Mouse (Mus musculus) myocyte (in vitro differentiated cells): Measurements from ENCODE around the gene Tspyl3.

Experiments used
- MYOG ChIP-seq, 3 experiments: IDR thresholded peaks; one replicate each; pipeline ENCODE4 v1.6.1; 2011; ENCODE audit warnings: control low read depth in 2 of 3, low read depth in 2 of 3, mild to moderate bottlenecking in 2 of 3; ENCODE audit not compliant: insufficient read length in 2 of 3, control insufficient read depth in 1 of 3, insufficient read depth in 1 of 3
- POLR2A ChIP-seq: IDR thresholded peaks from one replicate; pipeline ENCODE4 v1.6.1; 2011; ENCODE audit warnings: low read depth, mild to moderate bottlenecking, control low read depth, moderate library complexity; ENCODE audit not compliant: insufficient read length
- TCF12 ChIP-seq: IDR thresholded peaks from one replicate; pipeline ENCODE4 v1.6.1; 2011; ENCODE audit warnings: mild to moderate bottlenecking, control low read depth; ENCODE audit not compliant: poor library complexity, insufficient read depth, severe bottlenecking
- TCF3 ChIP-seq: IDR thresholded peaks from one replicate; pipeline ENCODE4 v1.6.1; 2011; ENCODE audit warnings: low read depth, control low read depth; ENCODE audit not compliant: insufficient read length

DNA sequence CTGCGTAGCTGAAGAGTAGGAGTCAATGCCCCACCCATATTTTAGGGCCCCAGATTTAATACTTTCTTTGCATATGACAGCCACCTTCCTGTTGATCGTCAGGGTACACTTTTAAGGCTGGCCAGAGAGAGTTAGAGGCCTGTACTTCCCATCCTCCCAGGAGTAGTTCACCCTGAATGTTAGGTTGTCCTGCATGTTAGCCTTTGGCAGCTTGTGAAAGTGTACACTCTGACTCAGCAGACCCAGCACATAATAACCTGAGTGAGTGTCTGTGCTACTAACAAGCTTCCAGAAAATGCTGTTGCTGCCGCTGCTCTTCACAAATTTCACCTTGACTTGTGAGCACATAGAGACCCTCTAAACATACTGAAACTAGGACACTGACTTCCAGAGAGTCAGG is 48.1 kb downstream of the Tspyl3 start:
- TF ChIP-seq POLR2A (no peak), MYOG (IDR thresholded peaks at IDR 0.05; ENCODE audit: control insufficient read depth in 1 of 3, insufficient read depth in 1 of 3, insufficient read length in 2 of 3, low read depth in 2 of 3) (no peak), TCF12 (no peak), TCF3 (no peak)
